Mouse (Mus musculus) cerebellum, adult 11 months (tissue): Measurements from ENCODE around the gene Fign.

ENCODE experiments used
- DNase-seq: peaks from one replicate; pipeline ENCODE4 v3.0.0; 2022

Gene Fign

DNA sequence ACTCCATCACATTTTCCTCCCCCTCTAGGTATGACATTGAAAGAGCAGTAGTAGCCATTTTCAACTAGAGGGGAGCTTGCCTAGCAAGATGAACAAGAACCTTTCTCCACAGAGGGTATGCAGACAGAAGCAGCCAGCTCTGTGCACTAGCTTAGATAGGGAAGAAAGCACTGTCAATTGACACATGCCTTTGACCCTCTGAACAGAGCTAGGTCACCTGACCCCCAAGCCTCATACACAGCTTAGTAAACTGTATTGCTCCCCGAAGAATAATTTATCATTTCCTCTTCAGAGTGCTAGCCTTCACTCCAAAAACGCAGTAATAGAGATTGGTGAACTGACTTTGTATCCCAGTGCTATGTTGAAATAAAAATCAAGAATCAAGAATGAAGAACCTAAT lies 49.7 kb downstream of the Fign start:
- DNase-seq, result no peak

DNA sequence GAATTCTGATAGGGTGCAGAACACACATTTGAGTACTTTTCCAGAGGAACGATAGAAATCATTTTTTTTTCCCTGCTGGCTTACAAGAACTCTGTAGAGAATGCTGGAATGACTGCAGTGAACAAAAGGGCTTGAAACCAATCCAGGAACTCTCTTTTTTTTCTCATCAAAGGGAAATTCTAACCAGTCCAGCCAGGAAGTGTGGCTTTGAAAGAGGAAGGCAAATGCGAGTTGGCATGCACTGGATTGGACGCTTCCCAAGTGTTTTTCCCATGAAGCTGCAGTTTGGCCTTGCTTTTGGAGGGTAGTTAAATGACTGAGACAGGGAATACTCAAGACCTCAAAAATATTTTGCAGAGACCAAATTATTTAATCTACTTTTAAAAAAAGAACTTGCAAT lies 54.7 kb downstream of the Fign start:
- no peak for DNase-seq

DNA sequence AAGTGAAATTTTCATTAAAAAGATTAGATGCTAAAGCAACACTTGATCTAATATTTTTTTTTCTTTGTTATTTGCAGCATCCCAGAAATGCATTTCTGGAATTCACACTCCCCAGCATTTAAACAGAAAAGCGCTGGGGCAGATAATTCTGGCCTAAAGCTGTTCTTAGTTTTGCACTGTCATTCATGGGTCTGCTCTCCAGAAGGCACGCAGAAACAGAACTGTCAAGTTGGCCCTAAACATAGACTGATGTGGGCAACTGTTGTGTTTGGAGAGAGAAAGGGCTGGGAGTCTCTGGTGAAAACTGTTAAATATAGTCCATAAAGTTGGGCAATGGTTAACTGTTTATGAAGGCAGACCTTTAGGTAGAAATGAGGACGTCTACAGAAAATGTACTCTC lies 62.4 kb downstream of the Fign start:
- no peak for DNase-seq

DNA sequence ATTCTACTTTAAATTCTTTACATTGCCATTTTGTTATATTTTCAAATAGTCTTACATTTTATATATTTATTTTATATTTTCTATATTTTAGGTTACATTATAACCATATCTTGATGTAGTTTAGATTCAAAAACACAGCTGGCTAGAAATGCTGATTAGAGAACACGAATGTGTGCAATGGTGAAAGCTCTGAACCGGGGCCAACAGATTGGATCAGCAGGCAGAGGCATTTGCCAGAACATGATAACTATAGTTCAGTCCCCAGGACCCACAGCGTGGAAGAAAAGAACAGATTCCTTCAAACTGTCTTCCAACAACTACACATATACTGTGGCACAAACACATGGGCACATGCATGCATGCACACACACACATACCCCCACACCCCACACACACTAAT lies 64.0 kb downstream of the Fign start:
- DNase-seq, result no peak

DNA sequence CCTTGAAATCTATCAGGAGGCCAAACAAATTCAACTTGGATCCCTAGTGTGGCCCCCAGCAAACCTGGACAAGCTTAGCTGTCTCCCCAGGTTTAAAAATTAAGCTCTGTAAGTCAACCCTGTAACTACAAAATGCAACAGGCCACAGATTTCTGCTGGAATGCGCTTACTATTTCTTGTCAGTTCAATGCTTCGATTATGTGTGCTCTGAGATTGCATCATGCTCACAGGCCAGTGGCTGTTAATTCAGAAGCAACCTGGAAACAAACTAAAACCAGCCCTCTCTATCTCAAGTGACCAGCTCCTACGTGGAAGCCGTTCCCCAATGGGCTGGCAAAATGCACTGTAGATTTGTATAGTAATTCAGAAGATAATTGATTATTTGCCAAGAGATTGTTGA lies 71.9 kb downstream of the Fign start:
- DNase-seq, result no peak

DNA sequence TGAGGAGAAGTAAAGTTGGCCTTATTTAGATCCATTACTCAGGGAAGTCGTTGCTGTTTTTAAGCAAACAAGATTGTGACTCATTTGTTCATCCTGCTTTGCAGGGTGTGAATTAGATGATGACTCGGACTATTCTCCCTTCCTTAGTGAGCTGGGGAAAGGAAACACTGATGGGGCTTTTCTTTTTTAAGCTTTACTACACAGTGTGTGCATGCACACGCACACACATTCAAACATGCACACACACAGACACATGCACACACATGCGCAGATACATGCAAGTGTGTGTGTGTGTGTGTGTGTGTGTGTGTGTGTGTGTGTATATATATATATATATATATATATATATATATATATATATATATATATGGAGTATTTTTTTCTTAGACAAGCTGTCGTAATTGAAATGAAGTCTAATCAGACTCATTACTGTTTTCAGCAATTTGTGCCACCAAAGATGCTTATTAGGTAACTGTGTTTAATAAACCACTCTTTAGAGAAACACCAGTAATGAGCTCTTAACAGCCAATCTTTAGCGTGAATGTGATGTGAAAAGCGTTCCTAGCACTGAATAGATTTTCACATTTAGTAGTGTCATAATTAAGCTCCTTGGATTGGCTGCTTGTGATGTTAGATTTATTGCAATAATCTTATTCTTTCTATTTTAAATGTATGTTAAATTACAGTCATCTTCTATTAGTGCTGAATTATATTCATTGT lies 103.4 kb downstream of the Fign start:
- no peak for DNase-seq

DNA sequence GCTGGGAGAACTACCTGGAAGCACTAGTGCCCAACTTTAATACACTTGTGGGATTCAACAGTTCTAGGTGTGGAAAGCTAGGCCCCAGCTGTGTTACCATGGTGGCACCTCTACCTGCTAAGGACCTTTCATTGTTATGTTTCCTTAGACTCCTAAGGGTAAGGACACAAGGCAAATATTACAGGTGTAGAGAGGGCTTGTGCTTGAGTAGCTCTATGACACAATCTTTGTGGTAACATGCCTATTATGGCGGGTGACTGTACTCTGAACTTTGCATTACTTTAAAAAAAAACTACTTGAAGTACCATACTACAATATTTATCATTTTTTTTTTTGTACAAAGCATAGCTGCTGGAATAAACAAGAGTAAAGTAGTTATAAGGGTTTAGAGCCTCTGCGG lies 112.4 kb downstream of the Fign start:
- no peak for DNase-seq

DNA sequence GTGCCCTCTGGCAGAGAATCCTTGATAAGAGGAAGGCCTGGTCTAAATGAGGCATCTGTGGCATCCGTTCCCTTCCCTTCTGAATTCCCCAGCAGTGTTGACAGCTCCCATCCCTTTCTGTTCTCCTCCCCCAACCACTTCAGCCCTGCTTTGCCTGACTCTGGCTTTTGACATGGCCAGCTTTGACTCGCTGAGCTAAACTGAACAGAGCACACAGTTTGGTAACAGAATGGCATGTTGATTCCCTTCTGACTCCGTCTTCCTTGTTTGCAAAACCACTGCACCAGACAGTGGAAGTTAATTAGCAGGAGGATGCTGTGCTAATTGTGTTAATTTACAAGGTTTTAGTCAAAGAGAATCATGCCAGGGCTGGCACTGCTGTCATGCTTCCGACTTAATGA lies 115.5 kb downstream of the Fign start:
- DNase-seq, result no peak

DNA sequence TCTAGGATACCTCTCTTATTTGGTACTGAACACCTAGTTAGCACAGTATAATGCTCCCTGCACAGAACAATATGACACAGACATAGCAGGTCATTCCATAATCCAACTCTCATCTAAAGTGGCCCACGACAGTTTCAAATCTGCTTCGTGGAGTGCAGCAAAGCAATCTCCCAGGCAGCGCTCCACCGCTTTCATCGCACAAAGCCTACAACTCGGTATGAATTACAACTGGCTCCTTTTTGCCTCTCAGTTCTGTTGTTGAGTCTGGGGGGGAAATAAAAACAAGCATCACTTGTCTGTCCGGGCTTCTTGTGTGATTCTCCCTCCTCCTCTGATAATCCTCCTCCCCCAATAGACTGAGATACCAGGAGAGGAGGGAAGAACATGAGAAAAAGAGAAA lies 116.4 kb downstream of the Fign start:
- DNase-seq, result no peak

DNA sequence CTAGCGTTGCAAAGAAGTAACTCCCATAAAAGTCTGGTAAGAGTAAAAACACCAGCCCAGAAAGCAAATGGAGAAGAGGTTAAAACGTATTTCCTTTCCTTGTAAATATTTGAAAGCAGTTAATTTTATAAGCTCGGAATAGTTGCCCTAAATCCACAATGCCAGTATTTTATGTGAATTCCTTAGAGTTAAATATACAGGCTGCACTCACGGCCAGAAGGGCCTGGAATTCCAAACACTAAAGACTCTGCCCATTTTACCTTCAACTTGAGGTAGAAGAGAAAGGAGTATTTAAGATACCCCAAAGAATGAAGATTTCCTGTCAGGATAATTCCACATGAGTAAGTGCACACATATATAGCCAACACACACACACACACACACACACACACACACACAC lies 128.2 kb downstream of the Fign start:
- DNase-seq, result no peak

DNA sequence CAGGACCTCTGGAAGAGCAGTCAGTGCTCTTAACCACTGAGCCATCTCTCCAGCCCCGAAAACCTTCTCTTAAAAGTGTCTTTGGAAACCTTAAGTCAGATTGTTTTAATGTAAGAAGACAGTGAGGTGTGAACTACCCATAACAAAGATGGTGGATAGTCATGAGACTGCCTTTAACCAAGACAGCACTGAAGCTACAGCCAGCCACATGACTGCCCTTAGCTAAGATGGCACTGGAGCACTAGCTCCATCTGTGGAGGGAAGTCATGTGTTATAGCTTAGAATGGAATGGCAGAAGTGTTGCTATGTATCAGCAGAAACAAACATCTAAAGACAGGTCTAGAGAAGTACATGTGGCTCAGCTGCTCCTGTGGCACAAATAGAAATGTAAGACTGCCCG lies 166.8 kb downstream of the Fign start:
- DNase-seq, result no peak

DNA sequence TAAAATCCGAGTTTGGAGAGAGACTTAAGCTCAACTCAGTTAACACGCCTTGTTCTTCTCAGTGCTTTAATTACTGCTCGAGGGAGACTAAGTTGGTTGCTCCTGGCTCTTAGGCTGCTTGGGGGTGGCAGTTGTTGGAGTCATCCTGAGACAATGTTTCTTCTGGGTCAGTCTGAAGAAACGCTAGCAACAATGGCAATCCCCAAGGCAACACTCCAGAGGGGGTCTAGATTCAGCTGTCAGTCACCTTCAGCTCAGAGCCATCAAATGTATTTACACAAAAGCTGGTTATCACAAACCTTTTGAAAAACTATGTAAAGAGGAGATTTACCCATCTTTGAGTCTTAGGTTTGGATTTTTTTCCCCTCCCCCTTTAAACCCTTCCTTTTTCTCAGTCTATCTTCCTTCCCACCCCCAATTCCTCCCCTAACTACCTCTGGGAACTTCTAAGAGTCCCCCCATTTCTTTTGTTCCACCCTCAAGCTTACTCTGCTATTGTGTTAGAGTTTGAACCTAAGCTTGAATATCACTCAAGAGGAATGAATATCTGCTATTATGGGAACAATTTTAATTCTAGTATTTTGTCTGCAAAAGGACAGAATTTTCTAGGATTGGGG lies 171.2 kb downstream of the Fign start:
- no peak for DNase-seq

DNA sequence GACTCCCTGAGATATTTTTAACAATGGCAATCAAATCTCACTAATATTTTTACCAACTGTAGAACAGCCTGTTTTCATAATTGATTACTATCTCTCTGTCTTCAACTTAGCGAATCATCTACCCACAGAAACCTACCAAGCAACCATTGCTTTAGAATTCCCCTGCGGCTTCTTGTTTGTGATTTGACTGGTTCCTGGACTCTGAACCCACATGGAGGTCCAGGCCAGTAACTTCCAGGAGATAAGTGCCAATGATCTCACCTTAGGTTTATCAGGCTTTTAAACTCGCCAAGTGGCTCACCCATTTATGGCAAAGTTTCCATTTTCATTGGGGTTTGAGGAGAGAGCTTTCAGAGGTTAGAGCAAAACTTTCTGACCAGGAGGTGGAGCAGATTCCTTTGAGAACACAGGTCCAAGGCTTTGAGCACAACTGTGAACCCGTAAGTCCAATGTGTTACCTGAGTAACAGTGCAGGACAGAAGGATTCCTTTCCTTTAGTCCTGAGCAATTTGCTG lies 172.1 kb downstream of the Fign start:
- DNase-seq, result no peak
